Mouse (Mus musculus): ENCODE results near the gene Set.
A peak's percentile ranks its signal among the peaks of the same experiment; 100 is the strongest.
"Not testable (repeated sequence)": the region's sequence is repeated elsewhere in the genome, so short reads cannot be mapped to it uniquely, and the experiment has no call there.

Gene Set

DNA sequence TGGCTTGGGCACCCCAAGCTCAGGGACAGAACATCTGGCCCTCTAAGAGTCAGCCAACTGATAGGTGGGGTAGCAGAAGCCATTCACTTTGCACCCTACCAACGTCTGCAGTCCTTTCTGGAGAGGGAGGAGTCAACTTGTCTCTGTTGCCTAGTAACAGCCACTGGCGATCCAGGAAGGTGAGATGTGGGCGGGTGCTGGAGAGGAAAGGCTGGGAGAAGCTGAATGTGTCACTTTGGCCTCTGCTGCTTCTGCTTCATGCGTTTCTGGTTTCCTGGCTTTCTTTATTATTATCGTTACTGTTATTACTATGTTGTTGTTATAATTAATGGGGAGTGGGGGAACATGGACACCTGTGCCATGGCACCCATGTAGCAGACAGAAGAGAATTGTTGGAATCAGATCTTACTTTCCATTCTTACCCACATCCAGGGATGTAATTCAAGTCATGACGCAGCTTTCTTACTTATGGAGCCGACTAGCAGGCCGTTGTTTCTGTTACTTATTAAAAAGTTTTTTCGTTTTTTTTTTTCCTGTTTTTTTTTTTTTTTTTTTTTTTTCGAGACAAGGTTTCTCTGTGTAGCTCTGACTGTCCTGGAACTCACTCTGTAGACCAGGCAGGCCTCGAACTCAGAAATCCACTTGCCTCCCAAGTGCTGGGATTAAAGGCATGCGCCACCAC lies at the start of gene Set:
Gene Set (plus strand): TSS at position 156 of the 682 bp plus-strand sequence.
- peak; percentile 67 for DNase-seq (ENCODE audit: low spot score)

DNA sequence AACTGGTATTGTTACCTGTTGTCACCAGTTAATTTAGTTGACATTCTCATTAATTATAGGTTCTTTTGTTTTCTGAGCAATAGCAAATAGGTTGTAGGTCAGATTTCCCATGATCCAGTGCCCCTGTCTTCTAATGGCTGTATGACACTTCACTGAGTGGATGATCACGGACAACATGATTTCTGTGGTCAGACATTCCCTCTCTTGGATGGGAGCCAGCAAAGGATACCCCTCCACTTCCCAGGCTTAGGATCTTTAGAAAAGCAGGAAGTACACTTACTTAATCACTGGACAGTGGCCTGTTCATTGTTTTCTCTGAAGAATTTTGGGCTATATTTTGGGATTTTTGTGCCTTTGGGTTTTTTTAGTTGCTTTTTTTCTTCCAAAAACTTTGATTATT lies 48.1 kb upstream of the Set start:
- no peak for DNase-seq (ENCODE audit: low spot score)

DNA sequence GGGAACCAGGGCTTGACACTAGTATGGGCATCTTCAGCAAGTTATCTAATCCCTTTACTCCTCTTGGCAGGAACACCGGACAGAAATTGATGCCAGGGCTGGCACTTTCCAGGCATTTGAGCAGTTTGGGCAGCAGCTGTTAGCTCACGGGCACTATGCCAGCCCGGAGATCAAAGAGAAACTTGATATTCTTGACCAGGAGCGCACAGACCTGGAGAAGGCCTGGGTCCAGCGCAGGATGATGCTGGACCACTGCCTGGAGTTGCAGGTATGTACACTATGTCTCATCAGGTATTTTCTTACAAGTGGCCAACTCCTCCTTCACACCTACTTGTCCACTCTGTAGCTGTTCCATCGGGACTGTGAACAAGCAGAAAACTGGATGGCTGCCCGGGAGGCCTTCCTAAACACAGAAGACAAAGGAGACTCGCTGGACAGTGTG lies 46.3 kb upstream of the Set start:
- DNase-seq (ENCODE audit: low spot score) = no peak

- DNase-seq (ENCODE audit: low spot score) = no peak
Measured at GRCm38 (mm10) chr2:30014326-30014966, 42.7 kb upstream of the Set start.

GRCm38 (mm10) chr2:30025454-30025853 lies 31.7 kb upstream of the Set start:
- no peak for DNase-seq (ENCODE audit: low spot score)

DNA sequence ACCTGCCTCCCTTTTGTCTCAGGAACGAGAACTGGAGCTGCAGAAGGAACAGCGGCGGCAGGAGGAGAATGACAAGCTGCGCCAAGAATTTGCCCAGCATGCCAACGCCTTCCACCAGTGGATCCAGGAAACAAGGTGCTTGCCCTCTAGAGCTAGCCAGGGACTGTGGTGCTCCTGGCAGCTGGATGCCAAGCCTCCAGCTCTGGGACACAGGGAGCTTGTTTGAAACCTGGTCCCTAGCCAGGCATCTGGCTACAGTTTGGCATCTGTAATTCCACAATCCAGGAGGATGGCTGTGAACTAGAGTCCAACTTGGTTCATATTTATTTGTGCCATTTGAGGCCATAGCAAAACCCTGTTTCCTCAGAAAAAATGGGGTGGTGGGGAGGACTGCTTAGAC lies 30.2 kb upstream of the Set start:
- no peak for DNase-seq (ENCODE audit: low spot score)

GRCm38 (mm10) chr2:30032244-30032846 lies 24.8 kb upstream of the Set start:
- no peak for DNase-seq (ENCODE audit: low spot score)

DNA sequence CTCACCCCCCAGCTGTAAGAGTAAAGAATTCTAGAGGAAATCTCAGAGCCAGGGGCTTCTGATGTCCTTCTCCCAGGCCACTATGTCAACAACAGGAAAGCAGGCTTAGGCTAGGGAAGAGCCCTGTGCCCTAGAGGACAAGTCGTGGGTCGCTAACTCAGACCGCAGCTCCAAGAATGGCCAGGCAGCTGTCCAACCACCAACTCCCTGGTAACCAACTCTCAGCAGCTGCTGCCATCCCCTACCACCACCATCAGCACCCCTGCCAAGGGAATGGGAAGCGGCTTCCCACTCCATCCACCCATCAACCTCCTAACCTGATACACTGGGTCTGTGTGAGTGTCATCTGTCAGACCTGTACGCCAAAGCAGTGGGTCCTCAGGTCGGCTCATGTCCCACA lies 24.2 kb upstream of the Set start:
- no peak for DNase-seq (ENCODE audit: low spot score)

DNA sequence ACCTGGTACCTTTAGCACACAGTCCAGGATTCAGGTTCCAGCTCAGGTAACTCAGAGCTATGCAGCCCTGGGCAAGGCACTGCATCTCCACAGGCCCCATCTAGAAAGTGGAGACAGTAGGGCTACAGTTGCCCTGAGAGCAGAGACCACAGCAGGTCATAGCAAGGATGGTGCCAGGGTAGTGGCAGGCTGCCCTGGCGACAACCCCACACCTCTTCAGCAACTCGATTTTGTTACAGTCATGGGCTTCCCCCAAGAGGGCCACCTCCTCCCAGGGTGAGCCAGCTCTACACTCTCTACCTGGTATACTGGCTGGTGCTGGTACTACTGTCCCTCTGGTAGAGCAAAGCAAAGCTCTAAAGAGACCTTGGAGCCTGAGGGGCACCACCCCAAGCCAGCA lies 19.4 kb upstream of the Set start:
- no peak for DNase-seq (ENCODE audit: low spot score)

GRCm38 (mm10) chr2:30038370-30038769 lies 18.8 kb upstream of the Set start:
- DNase-seq (ENCODE audit: low spot score) = no peak

DNA sequence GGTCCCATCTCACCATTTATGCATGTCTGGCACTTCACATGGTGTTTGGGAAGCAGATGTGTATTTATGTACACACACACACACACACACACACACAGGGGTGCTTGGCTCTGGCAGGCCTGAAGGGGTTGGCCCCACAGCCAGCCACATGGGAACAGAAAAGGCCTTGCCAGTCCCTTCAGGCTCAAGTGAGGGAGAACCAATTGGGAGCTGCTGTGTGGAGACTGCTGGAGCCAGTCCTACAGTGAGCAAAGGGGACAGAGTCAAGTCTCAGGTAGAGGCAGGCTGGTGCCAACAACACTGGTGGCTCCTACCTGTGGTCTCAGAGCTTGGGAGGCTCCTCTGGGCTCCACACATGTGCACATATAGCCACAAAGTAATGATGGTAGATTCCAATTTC lies 17.5 kb upstream of the Set start:
- DNase-seq (ENCODE audit: low spot score) = no peak

- DNase-seq (ENCODE audit: low spot score) = peak; percentile 90
Measured at GRCm38 (mm10) chr2:30042445-30042844, 14.7 kb upstream of the Set start.

- no peak for DNase-seq (ENCODE audit: low spot score)
Measured at GRCm38 (mm10) chr2:30044550-30044949, 12.6 kb upstream of the Set start.

- no peak for DNase-seq (ENCODE audit: low spot score)
Measured at GRCm38 (mm10) chr2:30047127-30047526, 10.1 kb upstream of the Set start.

- no peak for DNase-seq (ENCODE audit: low spot score)
Measured at GRCm38 (mm10) chr2:30048101-30048501, 9.1 kb upstream of the Set start.

- DNase-seq (ENCODE audit: low spot score) = peak; percentile 98
Measured at GRCm38 (mm10) chr2:30048699-30049388, 8.3 kb upstream of the Set start, which contains the start of gene Wdr34. Wdr34 (minus strand) TSS chr2:30048881.

GRCm38 (mm10) chr2:30049831-30050230 lies 7.3 kb upstream of the Set start:
- no peak for DNase-seq (ENCODE audit: low spot score)

DNA sequence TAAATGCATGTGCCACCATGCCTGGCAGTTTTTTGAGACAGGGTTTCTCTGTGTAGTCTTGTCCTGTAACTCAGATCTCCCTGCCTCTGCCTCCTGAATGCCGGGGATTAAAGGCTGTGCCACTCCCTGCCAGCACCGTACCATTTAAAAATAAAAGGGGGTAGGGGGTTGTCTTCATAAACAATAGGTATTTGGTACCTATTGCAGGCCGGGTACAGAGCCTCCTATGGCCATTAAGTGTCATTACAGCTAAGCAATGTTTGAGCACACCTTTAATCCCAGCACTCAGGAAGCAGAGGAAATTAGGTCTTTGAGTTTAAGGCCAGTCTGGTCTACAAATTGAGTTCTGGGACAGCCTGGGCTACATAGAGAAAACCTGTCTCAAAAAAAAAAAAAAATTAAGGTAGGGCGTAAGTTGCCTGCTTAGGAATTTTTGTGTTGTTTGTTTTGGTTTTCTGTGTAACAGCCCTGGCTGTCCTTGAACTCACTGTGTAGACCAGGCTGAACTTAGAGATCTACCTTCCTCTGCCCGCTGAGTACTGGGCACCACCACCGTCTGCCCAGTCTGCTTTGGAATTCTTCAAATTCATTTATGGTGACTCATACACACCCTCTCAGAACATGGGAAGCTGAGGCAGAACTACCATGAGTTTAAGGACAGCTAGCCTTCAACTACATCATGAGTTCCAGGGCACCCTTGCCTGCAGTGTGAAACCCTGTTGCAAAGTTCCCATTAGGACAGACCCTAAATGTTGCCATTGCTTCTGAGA lies 5.0 kb upstream of the Set start:
- DNase-seq (ENCODE audit: low spot score) = no peak

DNA sequence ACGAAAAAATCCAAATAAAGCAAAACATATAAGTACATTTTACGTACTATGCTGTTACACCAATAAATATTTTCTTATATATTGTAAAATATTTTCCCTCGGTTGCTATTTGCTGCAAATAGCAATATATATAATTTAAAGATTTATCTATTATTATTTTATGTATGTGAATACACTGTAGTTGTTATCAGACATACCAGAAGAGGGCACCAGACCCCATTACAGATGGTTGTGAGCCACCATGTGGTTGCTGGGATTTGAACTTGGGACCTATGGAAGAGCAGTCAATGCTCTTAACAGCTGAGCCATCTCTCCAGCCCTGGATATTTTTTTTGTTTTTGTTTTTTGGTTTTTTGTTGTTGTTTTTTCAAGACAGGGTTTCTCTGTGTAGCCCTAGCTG lies 1.9 kb upstream of the Set start:
- DNase-seq (ENCODE audit: low spot score) = not testable (repeated sequence)

DNA sequence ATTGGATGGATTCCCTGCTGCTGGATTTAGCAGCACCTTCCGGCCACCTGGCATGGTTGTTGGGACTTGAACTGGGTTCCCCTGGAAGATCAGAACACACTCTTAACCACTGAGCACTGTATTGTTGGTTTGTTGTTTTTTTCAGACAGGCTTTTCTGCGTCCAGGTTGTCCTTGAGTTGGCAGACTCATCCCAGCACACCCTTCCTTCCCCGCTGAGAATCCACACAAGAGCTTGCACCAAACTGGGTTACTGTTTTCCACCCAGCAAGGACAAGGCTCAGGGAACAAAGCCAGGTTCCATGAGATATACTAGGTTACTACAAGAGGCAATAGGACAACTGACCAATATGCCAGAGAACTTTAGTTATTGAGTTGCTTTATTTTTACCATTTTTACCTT lies 442 bp upstream of the Set start:
- DNase-seq (ENCODE audit: low spot score) = no peak

DNA sequence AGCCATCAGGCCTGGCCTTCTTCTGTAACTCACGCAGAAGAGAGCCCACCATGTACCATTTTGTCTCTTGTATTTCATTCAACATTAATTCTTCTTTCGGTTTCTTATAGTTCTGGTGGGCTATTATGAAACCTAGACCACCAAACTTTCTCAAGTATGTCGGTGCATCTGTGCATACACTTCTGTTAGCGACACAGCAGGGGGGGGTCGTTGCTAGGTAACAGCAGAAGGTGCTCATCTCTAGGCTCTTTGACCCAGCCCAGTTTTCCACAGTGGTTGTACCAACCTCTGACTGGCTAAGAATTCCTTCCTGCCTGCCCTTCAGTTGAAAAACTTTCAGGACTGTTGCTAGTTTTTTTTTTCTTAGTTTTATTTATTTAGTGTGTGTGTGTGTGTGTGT lies 1.2 kb downstream of the Set start:
- peak; percentile 43 for DNase-seq (ENCODE audit: low spot score)
